Mouse (Mus musculus) forelimb bud, embryonic 11.5 days (tissue): ENCODE measurements around the gene Stk32c.
A peak's percentile ranks its signal among the peaks of the same experiment; 100 is the strongest.

Experiments
- DNase-seq: peaks from one replicate; pipeline ENCODE4 v3.0.0-alpha.2; 2012; ENCODE audit warnings: low read depth, low spot score

Gene Stk32c

GRCm38 (mm10) chr7:139147360-139147759 is 65.7 kb downstream of the Stk32c start:
- DNase-seq: no peak

GRCm38 (mm10) chr7:139145891-139146290 is 67.2 kb downstream of the Stk32c start:
- no peak for DNase-seq

- DNase-seq: no peak
These were observed 69.3 kb downstream of the Stk32c start for GRCm38 (mm10) chr7:139143785-139144184.

GRCm38 (mm10) chr7:139139921-139140461 is 73.1 kb downstream of the Stk32c start:
- peak; percentile 55 for DNase-seq

GRCm38 (mm10) chr7:139136906-139137491 is 76.1 kb downstream of the Stk32c start:
- no peak for DNase-seq

GRCm38 (mm10) chr7:139135236-139135635 is 77.9 kb downstream of the Stk32c start:
- DNase-seq: no peak

GRCm38 (mm10) chr7:139133446-139133845 is 79.7 kb downstream of the Stk32c start:
- no peak for DNase-seq

- DNase-seq: no peak
These were observed 81.6 kb downstream of the Stk32c start for GRCm38 (mm10) chr7:139131538-139131937.

GRCm38 (mm10) chr7:139130361-139130760 is 82.7 kb downstream of the Stk32c start:
- peak; percentile 41 for DNase-seq

GRCm38 (mm10) chr7:139128994-139129393 is 84.1 kb downstream of the Stk32c start:
- no peak for DNase-seq

GRCm38 (mm10) chr7:139126549-139126948 is 86.6 kb downstream of the Stk32c start:
- DNase-seq: no peak

GRCm38 (mm10) chr7:139125881-139126280 is 87.2 kb downstream of the Stk32c start:
- no peak for DNase-seq

GRCm38 (mm10) chr7:139119775-139120153 is 93.3 kb downstream of the Stk32c start:
- DNase-seq: no peak

- peak; percentile 80 for DNase-seq
These were observed 93.8 kb downstream of the Stk32c start for GRCm38 (mm10) chr7:139119152-139119774.

GRCm38 (mm10) chr7:139107908-139108650 is 105.0 kb downstream of the Stk32c start:
- no peak for DNase-seq

GRCm38 (mm10) chr7:139105705-139106104 is 107.4 kb downstream of the Stk32c start:
- no peak for DNase-seq

- no peak for DNase-seq
These were observed 108.0 kb downstream of the Stk32c start for GRCm38 (mm10) chr7:139105076-139105475.

GRCm38 (mm10) chr7:139103960-139104381 is 109.1 kb downstream of the Stk32c start:
- no peak for DNase-seq

- no peak for DNase-seq
These were observed 111.3 kb downstream of the Stk32c start for GRCm38 (mm10) chr7:139101826-139102225.

- DNase-seq: no peak
These were observed 111.8 kb downstream of the Stk32c start for GRCm38 (mm10) chr7:139101286-139101804.

- no peak for DNase-seq
These were observed 112.5 kb downstream of the Stk32c start for GRCm38 (mm10) chr7:139100531-139101095.

GRCm38 (mm10) chr7:139096399-139096798 is 116.7 kb downstream of the Stk32c start:
- DNase-seq: no peak
